Mouse (Mus musculus): ENCODE measurements around the gene Fam131c. TPM values are rescaled to one million over a fixed set of nuclear protein-coding genes. Genes with fewer than 3 reads are reported as not detected.
A peak's percentile ranks its signal among the peaks of the same experiment; 100 is the strongest.

The Fam131c gene
- total and polyA plus RNA-seq, 3 experiments: not detected

GRCm38 (mm10) chr4:141337986-141338385 is 30.0 kb upstream of the Fam131c start:
- Histone ChIP-seq H3K27ac (ENCODE audit: insufficient read depth, low read depth) (no peak overlapping the region), H3K4me2 (ENCODE audit: insufficient read depth, low read depth, poor library complexity, severe bottlenecking) (no peak overlapping the region), H3K36me3 (replicated peaks in 1 of 2; ENCODE audit: control insufficient read depth in 1 of 2, insufficient read depth in 1 of 2, low read length in 1 of 2) (no peaks in the 10 kb centered on the region), H3K4me1 (ENCODE audit: control insufficient read depth in 1 of 2, insufficient read depth in 2 of 2) (peaks cover 4 to 6% of the 10 kb centered on the region in 2 experiments; a peak in 3 of 4 replicates), H3K79me2 (replicated peaks; ENCODE audit: control insufficient read depth, extremely low read depth, insufficient read depth, poor library complexity, severe bottlenecking) (no peaks in the 10 kb centered on the region), H3K9ac (ENCODE audit: insufficient read depth, low read depth) (no peak overlapping the region), H3K9me3 (replicated peaks; ENCODE audit: low read length) (no peaks in the 10 kb centered on the region), H3K27me3 (replicated peaks) (peaks cover 81% of the 10 kb centered on the region), H3K4me3 (replicated peaks in 1 of 3; ENCODE audit: low read depth in 2 of 3, low read length in 2 of 3, poor library complexity in 1 of 3) (no peak overlapping the region)
- TF ChIP-seq E2F4 (IDR thresholded peaks at IDR 0.05; ENCODE audit: insufficient replicate concordance, low read depth, low read length): no peak
- TF ChIP-seq GABPA (IDR thresholded peaks at IDR 0.05; ENCODE audit: insufficient replicate concordance, low read depth, low read length): no peak
- no peak for TF ChIP-seq USF1 (IDR thresholded peaks at IDR 0.05; ENCODE audit: low read depth, low read length)
- peak; percentile 51; the same call in 1 of the 2 replicates for TF ChIP-seq NRF1 (IDR thresholded peaks at IDR 0.05; ENCODE audit: low read depth, low read length)
- in situ Hi-C loops (cut with MboI; ENCODE audit: low pct_ligation_motif_present, low pct_unique_long_range_greater_than_20kb, low sequenced_read_pairs): no loop called here
- dilution Hi-C loops (cut with MboI; ENCODE audit: extremely low pct_ligation_motif_present, extremely low pct_unique_long_range_greater_than_20kb, low sequenced_read_pairs): no loop called here
- no peak for DNase-seq (ENCODE audit: extremely low read depth)

- no peaks in the 10 kb centered on the region for H3K36me3 ChIP-seq (replicated peaks in 1 of 2; ENCODE audit: control insufficient read depth in 1 of 2, insufficient read depth in 1 of 2, low read length in 1 of 2)
- peak; percentile 17 for DNase-seq (ENCODE audit: extremely low read depth)
- H3K79me2 ChIP-seq (replicated peaks; ENCODE audit: control insufficient read depth, extremely low read depth, insufficient read depth, poor library complexity, severe bottlenecking): no peaks in the 10 kb centered on the region
- no peak overlapping the region for H3K4me3 ChIP-seq (replicated peaks in 1 of 3; ENCODE audit: low read depth in 2 of 3, low read length in 2 of 3, poor library complexity in 1 of 3)
- TF ChIP-seq POLR2AphosphoS2 (IDR thresholded peaks at IDR 0.05; ENCODE audit: low read depth, low read length): no peak
- no peak for TF ChIP-seq NELFE (IDR thresholded peaks at IDR 0.05; ENCODE audit: low read depth, low read length)
- no peak for TF ChIP-seq UBTF (IDR thresholded peaks at IDR 0.05; ENCODE audit: low read depth, low read length)
- no peak for TF ChIP-seq JUN (IDR thresholded peaks at IDR 0.05; ENCODE audit: insufficient read depth, low read depth, low read length)
- no peak for TF ChIP-seq HCFC1 (IDR thresholded peaks at IDR 0.05; ENCODE audit: low read depth, low read length)
- TF ChIP-seq USF2 (conservative IDR thresholded peaks at IDR 0.05; ENCODE audit: low read depth, low read length): no peak
- no peak for TF ChIP-seq TCF12 (IDR thresholded peaks at IDR 0.05; ENCODE audit: low read depth, low read length)
- TF ChIP-seq USF1 (IDR thresholded peaks at IDR 0.05; ENCODE audit: low read depth, low read length): no peak
- no peak for TF ChIP-seq SMC3 (IDR thresholded peaks at IDR 0.05; ENCODE audit: low read depth, low read length)
- peaks cover 80% of the 10 kb centered on the region for H3K27me3 ChIP-seq (replicated peaks)
- H3K9ac ChIP-seq (ENCODE audit: insufficient read depth, low read depth): no peak overlapping the region
- H3K27ac ChIP-seq (ENCODE audit: insufficient read depth, low read depth): no peak overlapping the region
- no peaks in the 10 kb centered on the region for H3K9me3 ChIP-seq (replicated peaks; ENCODE audit: low read length)
- in situ Hi-C loops (cut with MboI; ENCODE audit: low pct_ligation_motif_present, low pct_unique_long_range_greater_than_20kb, low sequenced_read_pairs) (no loop called here), dilution Hi-C loops (cut with MboI; ENCODE audit: extremely low pct_ligation_motif_present, extremely low pct_unique_long_range_greater_than_20kb, low sequenced_read_pairs) (no loop called here)
- H3K4me2 ChIP-seq (ENCODE audit: insufficient read depth, low read depth, poor library complexity, severe bottlenecking): no peak overlapping the region
- peaks cover 4 to 6% of the 10 kb centered on the region in 2 experiments; a peak in 3 of 4 replicates for H3K4me1 ChIP-seq (ENCODE audit: control insufficient read depth in 1 of 2, insufficient read depth in 2 of 2)
Observed at GRCm38 (mm10) chr4:141338853-141339252, 29.2 kb upstream of the Fam131c start.

- no peak overlapping the region for H3K27ac ChIP-seq (ENCODE audit: insufficient read depth, low read depth)
- peaks cover 4 to 6% of the 10 kb centered on the region in 2 experiments; a peak in 3 of 4 replicates for H3K4me1 ChIP-seq (ENCODE audit: control insufficient read depth in 1 of 2, insufficient read depth in 2 of 2)
- H3K36me3 ChIP-seq (replicated peaks in 1 of 2; ENCODE audit: control insufficient read depth in 1 of 2, insufficient read depth in 1 of 2, low read length in 1 of 2): no peaks in the 10 kb centered on the region
- H3K9ac ChIP-seq (ENCODE audit: insufficient read depth, low read depth): no peak overlapping the region
- DNase-seq (ENCODE audit: extremely low read depth): no peak
- peaks cover 63% of the 10 kb centered on the region for H3K27me3 ChIP-seq (replicated peaks)
- dilution Hi-C loops (cut with MboI; ENCODE audit: extremely low pct_ligation_motif_present, extremely low pct_unique_long_range_greater_than_20kb, low sequenced_read_pairs) (no loop called here), in situ Hi-C loops (cut with MboI; ENCODE audit: low pct_ligation_motif_present, low pct_unique_long_range_greater_than_20kb, low sequenced_read_pairs) (no loop called here)
- H3K4me2 ChIP-seq (ENCODE audit: insufficient read depth, low read depth, poor library complexity, severe bottlenecking): no peak overlapping the region
- no peaks in the 10 kb centered on the region for H3K9me3 ChIP-seq (replicated peaks; ENCODE audit: low read length)
- H3K4me3 ChIP-seq (replicated peaks in 1 of 3; ENCODE audit: low read depth in 2 of 3, low read length in 2 of 3, poor library complexity in 1 of 3): no peak overlapping the region
- no peaks in the 10 kb centered on the region for H3K79me2 ChIP-seq (replicated peaks; ENCODE audit: control insufficient read depth, extremely low read depth, insufficient read depth, poor library complexity, severe bottlenecking)
- TF ChIP-seq ZC3H11A (IDR thresholded peaks at IDR 0.05; ENCODE audit: low read depth, low read length) (no peak), MEF2A (IDR thresholded peaks at IDR 0.05; ENCODE audit: borderline replicate concordance, low read depth, low read length) (no peak), RAD21 (IDR thresholded peaks at IDR 0.05; ENCODE audit: low read depth, low read length) (no peak), SIN3A (IDR thresholded peaks at IDR 0.05; ENCODE audit: low read length) (no peak), POLR2A (IDR thresholded peaks at IDR 0.05; ENCODE audit: low read depth, low read length) (no peak), PAX5 (IDR thresholded peaks at IDR 0.05; ENCODE audit: low read length) (no peak), USF2 (conservative IDR thresholded peaks at IDR 0.05; ENCODE audit: low read depth, low read length) (no peak), USF1 (IDR thresholded peaks at IDR 0.05; ENCODE audit: low read depth, low read length) (no peak), MAX (IDR thresholded peaks at IDR 0.05; ENCODE audit: low read length) (no peak)
Observed at GRCm38 (mm10) chr4:141341477-141341876, 26.5 kb upstream of the Fam131c start.

Measured in CH12.LX (cell line).